In genomic region chr6:126938047-126938446, GRCm38 (mm10) we compare ENCODE assay signal across 9 mouse cellular contexts. TPM values are rescaled to one million over a fixed set of nuclear protein-coding genes. Genes with fewer than 3 reads are reported as not detected.
DNase-seq lines count a peak whose midpoint lies in the region; ATAC-seq lines count a peak whose summit lies in the region.
"Had no signal": no experiment of that assay in that cellular context is flagged by ENCODE, and none has a peak within 500 bp of the region (broad histone marks: within the 10 kb centered on the region; RNA-seq: fewer than 3 reads in every experiment).

No protein-coding gene starts in this region.

- 90% methylated on average over 2 of the region's 2 CpGs for WGBS in forebrain, embryonic 11.5 days
- WGBS in liver, embryonic 12.5 days (ENCODE audit: insufficient replicate concordance): 48% methylated on average over 2 of the region's 2 CpGs

- no peaks in the 10 kb centered on the region for H3K27me3 ChIP-seq in forebrain, embryonic 11.5 days (ENCODE audit: control insufficient read depth, insufficient read depth, low read length)
- no peaks in the 10 kb centered on the region for H3K27me3 ChIP-seq in liver, embryonic 12.5 days (replicated peaks)

- peak; percentile 23 for DNase-seq in heart, adult 11 months
- no peak for DNase-seq in heart, postnatal 14 days
- DNase-seq in 416B (ENCODE audit: low read depth): peak; percentile 38
- DNase-seq in forebrain, embryonic 11.5 days (ENCODE audit: low spot score): no peak
- no peak for DNase-seq in spleen, adult 18-20 months
- no peak for DNase-seq in retina, postnatal 1 day
- DNase-seq in lung, postnatal 36 days: no peak

- peak overlapping the region; percentile 82 for H3K4me2 ChIP-seq in forebrain, embryonic 11.5 days (ENCODE audit: low read depth, low read length, severe bottlenecking)
- peak overlapping the region; percentile 83 for H3K4me2 ChIP-seq in liver, embryonic 12.5 days

- H3K4me1 ChIP-seq in forebrain, embryonic 11.5 days (replicated peaks; ENCODE audit: control insufficient read depth, insufficient read depth, low read length): peaks cover 6% of the 10 kb centered on the region; the same call in 1 of the 2 replicates
- peaks cover 36% of the 10 kb centered on the region for H3K4me1 ChIP-seq in liver, embryonic 12.5 days

- H3K36me3 ChIP-seq in forebrain, embryonic 11.5 days (ENCODE audit: control insufficient read depth, insufficient read depth, low read length): no peaks in the 10 kb centered on the region
- H3K36me3 ChIP-seq in liver, embryonic 12.5 days: peaks cover 40% of the 10 kb centered on the region

- H3K9me3 ChIP-seq in forebrain, embryonic 11.5 days (ENCODE audit: control insufficient read depth, low read length): no peaks in the 10 kb centered on the region
- no peaks in the 10 kb centered on the region for H3K9me3 ChIP-seq in liver, embryonic 12.5 days (replicated peaks)

- H3K9ac ChIP-seq in forebrain, embryonic 11.5 days (ENCODE audit: low read length): no peak overlapping the region; the same call in 1 of the 2 replicates
- peak overlapping the region; percentile 88 for H3K9ac ChIP-seq in liver, embryonic 12.5 days

- no peak overlapping the region for H3K27ac ChIP-seq in forebrain, embryonic 11.5 days (ENCODE audit: low read depth, low read length)
- no peak overlapping the region for H3K27ac ChIP-seq in liver, embryonic 12.5 days

- ATAC-seq in forebrain, embryonic 11.5 days (replicated peaks; ENCODE audit: low FRiP score): no peak
- ATAC-seq in liver, embryonic 12.5 days: no peak

- intact Hi-C loops in heart, postnatal 14 days (cut with DNase I): loop anchor here (5.0 kb wide), 2 partner anchors 86 to 146 kb away; partner anchors contain the start of gene Akap3

- peak overlapping the region; percentile 70 for H3K4me3 ChIP-seq in forebrain, embryonic 11.5 days (ENCODE audit: low read depth, low read length)
- peak overlapping the region; percentile 76 for H3K4me3 ChIP-seq in liver, embryonic 12.5 days

RNA-seq across cellular contexts. Expression of gene Rad51ap1, which starts 1.3 kb away (rescaled TPM):
- 1 to 10 TPM; 3.7 to 4.2 TPM for total RNA-seq in heart, postnatal 14 days (2021)
- 82.0 and 104 TPM in 2 replicates for polyA plus RNA-seq in forebrain, embryonic 11.5 days (2014; fragmentation: Nextera tagmentation; extraction: Ambion mirVana)
- 63.3 and 67.5 TPM in 2 replicates for polyA plus RNA-seq in liver, embryonic 12.5 days (2016; fragmentation: Nextera tagmentation; extraction: Ambion mirVana)

RNA-seq across cellular contexts. Expression of gene D6Wsu163e, which starts 1.7 kb away (rescaled TPM):
- total RNA-seq in heart, postnatal 14 days (2021): 10 to 100 TPM; 12.2 to 14.3 TPM
- polyA plus RNA-seq in forebrain, embryonic 11.5 days (2014; fragmentation: Nextera tagmentation; extraction: Ambion mirVana): 19.7 and 19.8 TPM in 2 replicates
- polyA plus RNA-seq in liver, embryonic 12.5 days (2016; fragmentation: Nextera tagmentation; extraction: Ambion mirVana): 19.9 and 21.1 TPM in 2 replicates

RNA-seq across cellular contexts. Expression of gene Dyrk4, which starts 16.4 kb away (rescaled TPM):
- not detected for total RNA-seq in heart, postnatal 14 days (2021)
- polyA plus RNA-seq in forebrain, embryonic 11.5 days (2014; fragmentation: Nextera tagmentation; extraction: Ambion mirVana): not detected in 2 replicates
- not detected in 2 replicates for polyA plus RNA-seq in liver, embryonic 12.5 days (2016; fragmentation: Nextera tagmentation; extraction: Ambion mirVana)
- total RNA-seq: gastrocnemius, postnatal 4 days had no signal

Comparison
In these comparisons a context has a peak if more than half of its experiments do, and no peak if none do; other contexts are left out.
1. DNase-seq: peak in heart, adult 11 months (single experiment) and 416B (single experiment); none in heart, postnatal 14 days (0 of 2), forebrain, embryonic 11.5 days (single experiment), spleen, adult 18-20 months (0 of 2), retina, postnatal 1 day (single experiment) and lung, postnatal 36 days (single experiment).